Mouse (Mus musculus): ENCODE measurements around the gene Bloc1s1.

Gene Bloc1s1

DNA sequence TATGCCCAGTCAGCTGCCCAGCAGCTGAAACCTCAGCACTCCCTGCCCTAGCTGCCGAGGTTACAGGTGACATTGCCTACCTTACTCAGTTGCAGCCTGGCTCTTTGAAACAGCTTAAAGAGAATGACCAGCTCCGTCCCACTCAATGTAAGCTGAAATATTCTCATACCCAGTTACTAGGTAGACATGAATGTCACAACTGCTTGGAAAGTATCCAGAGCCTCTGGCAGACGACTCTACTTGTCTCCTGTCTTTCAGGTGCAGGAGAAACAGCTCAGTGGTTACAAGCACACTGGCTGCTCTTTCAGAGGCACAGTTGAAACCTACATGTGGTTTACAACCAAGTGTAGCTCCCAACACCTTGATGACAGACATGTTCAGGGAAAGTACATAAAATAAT, 53.5 kb downstream of the Bloc1s1 start:
- DNase-seq (ENCODE audit: low spot score in 2 of 2), result no peak
